Mouse (Mus musculus) forebrain, embryonic 16.5 days (tissue): ENCODE measurements around the gene Plcl2. TPM values are rescaled to one million over a fixed set of nuclear protein-coding genes. Genes with fewer than 3 reads are reported as not detected.

Experiments used
- ATAC-seq: fragments of 200-750 bp; cut with Nextera tagmentation; 2 replicates; pipeline ENCODE4 v1.8.0; 2017; ENCODE audit warnings: mild to moderate bottlenecking, moderate library complexity
- H3K27ac ChIP-seq: fragments of 300-500 bp; sonication (generic); 2 replicates; pipeline ENCODE4 v1.5.1; 2014; ENCODE audit warnings: low read length, control low read depth
- H3K27me3 ChIP-seq: fragments of 300-500 bp; sonication (generic); replicated peaks from 2 replicates; pipeline ENCODE4 v1.6.1; 2014; ENCODE audit warnings: low read length; ENCODE audit not compliant: control insufficient read depth, insufficient read depth
- H3K36me3 ChIP-seq: fragments of 300-500 bp; sonication (generic); 2 replicates; pipeline ENCODE4 v1.6.1; 2014; ENCODE audit not compliant: control insufficient read depth, insufficient read depth
- H3K4me1 ChIP-seq: fragments of 300-500 bp; sonication (generic); replicated peaks from 2 replicates; pipeline ENCODE4 v1.6.1; 2014; ENCODE audit warnings: low read length; ENCODE audit not compliant: control insufficient read depth, insufficient read depth
- H3K4me2 ChIP-seq: fragments of 300-500 bp; sonication (generic); 2 replicates; pipeline ENCODE4 v1.6.1; 2014; ENCODE audit warnings: mild to moderate bottlenecking, low read length, control low read depth
- H3K4me3 ChIP-seq: fragments of 300-500 bp; sonication (generic); replicated peaks from 2 replicates; pipeline ENCODE4 v1.5.1; 2014; ENCODE audit warnings: mild to moderate bottlenecking, low read length, control low read depth
- H3K9ac ChIP-seq: fragments of 300-500 bp; sonication (generic); replicated peaks from 2 replicates; pipeline ENCODE4 v1.6.1; 2014; ENCODE audit warnings: low read depth, low read length, control low read depth
- H3K9me3 ChIP-seq: fragments of 300-500 bp; sonication (generic); 2 replicates; pipeline ENCODE4 v1.6.1; 2016; ENCODE audit warnings: low read length; ENCODE audit not compliant: control insufficient read depth
- WGBS: fragments of 180-500 bp; shearing (Covaris S2); extraction: QIAGEN DNeasy Blood & Tissue Kit; methylation state at CpG from one replicate; pipeline ENCODE4 v1.1.7; 2014; 5-methylcytosine and 5-hydroxymethylcytosine counted together
- polyA plus RNA-seq: library from polyadenylated mRNA; unstranded; fragments of >200 nt; fragmentation: Nextera tagmentation; extraction: Ambion mirVana; gene quantifications from 2 replicates; pipeline ENCODE4 v1.2.1, GENCODE M21; 2015

Gene Plcl2
- polyA plus RNA-seq = 9.7 and 11.2 TPM in 2 replicates

GRCm38 (mm10) chr17:50509251-50510104 is at the start of gene Plcl2:
Gene Plcl2 (plus strand): TSS chr17:50509403.
- Histone ChIP-seq H3K27ac (peak within 1 kb of the TSS; percentile 95), H3K4me3 (peak within 1 kb of the TSS; percentile 86), H3K27me3 (no peaks in the 10 kb centered on the region), H3K9ac (peak within 1 kb of the TSS; percentile 97), H3K4me2 (peak within 1 kb of the TSS; percentile 80), H3K9me3 (no peaks in the 10 kb centered on the region), H3K36me3 (no peaks in the 10 kb centered on the region), H3K4me1 (peaks cover 27% of the 10 kb centered on the region)
- peak; percentile 63 for ATAC-seq
- under 1% methylated on average over 77 of the region's 95 CpGs for WGBS

- Histone ChIP-seq H3K27me3 (no peaks in the 10 kb centered on the region), H3K27ac (no peak overlapping the region), H3K9ac (no peak overlapping the region), H3K4me2 (no peak overlapping the region), H3K4me3 (no peak overlapping the region), H3K4me1 (no peaks in the 10 kb centered on the region), H3K9me3 (no peaks in the 10 kb centered on the region), H3K36me3 (no peaks in the 10 kb centered on the region)
- WGBS = 71% methylated on average over 8 of the region's 8 CpGs
- no peak for ATAC-seq
Observed at GRCm38 (mm10) chr17:50460301-50460700, 48.9 kb upstream of the Plcl2 start.

DNA sequence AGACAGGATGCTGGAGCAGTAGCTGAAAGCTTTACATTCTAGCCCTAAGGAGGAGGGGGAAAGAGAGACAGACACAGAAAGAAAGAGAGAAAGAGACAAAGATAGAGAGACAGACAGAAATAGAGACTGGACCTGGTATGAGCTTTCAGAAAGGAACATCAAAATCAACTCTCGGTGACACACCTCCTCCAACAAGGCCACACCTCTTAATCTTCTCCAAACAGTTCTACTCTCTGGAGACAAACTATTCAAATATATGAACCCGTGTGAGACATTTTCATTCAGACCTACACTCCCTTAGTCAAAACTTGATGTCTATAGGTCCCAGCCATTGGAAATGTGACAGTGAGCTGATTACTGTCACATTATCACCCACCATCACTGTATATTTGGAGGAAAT is 41.8 kb upstream of the Plcl2 start:
- H3K4me2 ChIP-seq = no peak overlapping the region
- no peak for ATAC-seq
- H3K27me3 ChIP-seq = no peaks in the 10 kb centered on the region
- H3K36me3 ChIP-seq = no peaks in the 10 kb centered on the region
- no peak overlapping the region for H3K9ac ChIP-seq
- no peak overlapping the region for H3K27ac ChIP-seq
- no peak overlapping the region for H3K4me3 ChIP-seq
- 92% methylated on average over 2 of the region's 2 CpGs for WGBS
- peaks cover 16% of the 10 kb centered on the region for H3K4me1 ChIP-seq
- no peaks in the 10 kb centered on the region for H3K9me3 ChIP-seq

DNA sequence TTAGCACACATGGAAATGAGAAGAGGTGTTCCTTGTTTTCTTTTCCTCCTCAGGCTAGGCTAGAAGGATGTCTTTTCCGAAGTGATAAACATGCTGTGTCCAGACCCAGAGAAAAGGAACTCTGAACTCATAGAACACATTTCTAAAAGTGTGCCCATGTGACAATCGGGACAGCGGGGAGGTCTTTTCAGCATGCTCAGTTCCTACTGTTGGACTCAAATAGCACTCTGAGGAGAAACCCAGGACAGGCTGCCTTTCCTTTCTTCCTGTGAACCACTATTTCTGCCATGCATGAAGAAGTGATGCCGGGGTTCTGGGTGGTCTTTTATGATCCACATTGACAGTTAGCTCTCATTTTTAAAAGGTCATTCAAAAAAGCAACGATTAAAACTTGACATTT is 40.1 kb upstream of the Plcl2 start:
- Histone ChIP-seq H3K4me3 (no peak overlapping the region), H3K4me1 (peaks cover 16% of the 10 kb centered on the region), H3K36me3 (no peaks in the 10 kb centered on the region), H3K4me2 (no peak overlapping the region), H3K9ac (no peak overlapping the region), H3K27ac (no peak overlapping the region), H3K9me3 (no peaks in the 10 kb centered on the region), H3K27me3 (no peaks in the 10 kb centered on the region)
- ATAC-seq = no peak
- WGBS = 59% methylated on average over 5 of the region's 5 CpGs

DNA sequence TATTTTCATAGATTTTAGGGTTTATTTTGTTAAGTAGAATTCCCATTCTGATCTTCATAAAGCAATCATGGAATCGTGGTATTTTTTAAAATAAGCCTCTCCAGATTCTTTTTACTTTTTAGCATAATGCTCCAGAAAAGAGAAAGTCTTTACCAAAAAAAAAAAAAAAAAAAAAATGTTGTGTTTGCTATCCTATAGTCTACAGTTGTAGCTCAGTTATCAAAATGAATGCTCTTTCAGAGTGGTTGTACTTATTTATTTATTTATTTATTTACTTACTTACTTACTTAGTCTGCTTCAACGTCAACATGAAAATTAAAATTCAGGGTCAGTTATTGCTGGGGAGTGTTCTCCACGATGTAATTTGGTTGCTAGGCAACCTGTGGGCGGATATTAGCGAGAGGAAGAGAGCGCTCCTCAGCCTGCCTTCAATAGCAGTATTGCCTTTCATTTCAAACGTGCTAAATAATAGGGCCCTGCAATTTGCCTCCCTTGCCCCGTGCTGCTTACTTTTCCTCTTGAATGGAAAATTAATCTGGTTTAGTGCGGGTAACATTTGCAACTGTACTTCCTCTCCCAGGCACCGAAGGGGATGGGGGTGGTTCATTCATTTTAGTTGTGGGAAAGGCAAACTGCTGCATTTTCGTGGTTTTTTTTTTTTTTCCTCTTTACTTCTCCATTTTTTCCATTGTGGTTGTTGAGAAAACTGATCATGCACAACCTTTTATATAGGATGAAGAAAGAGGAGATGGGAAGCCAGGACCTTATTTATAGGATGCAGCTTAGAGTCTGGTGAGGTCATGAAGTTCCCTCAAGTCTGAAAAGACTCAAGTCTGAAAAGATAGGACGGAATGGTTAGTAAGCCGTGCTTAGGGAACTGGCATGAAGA is 39.4 kb upstream of the Plcl2 start:
- whole genome bisulfite sequencing = 5% methylated on average over 13 of the region's 13 CpGs
- H3K36me3 ChIP-seq = no peaks in the 10 kb centered on the region

DNA sequence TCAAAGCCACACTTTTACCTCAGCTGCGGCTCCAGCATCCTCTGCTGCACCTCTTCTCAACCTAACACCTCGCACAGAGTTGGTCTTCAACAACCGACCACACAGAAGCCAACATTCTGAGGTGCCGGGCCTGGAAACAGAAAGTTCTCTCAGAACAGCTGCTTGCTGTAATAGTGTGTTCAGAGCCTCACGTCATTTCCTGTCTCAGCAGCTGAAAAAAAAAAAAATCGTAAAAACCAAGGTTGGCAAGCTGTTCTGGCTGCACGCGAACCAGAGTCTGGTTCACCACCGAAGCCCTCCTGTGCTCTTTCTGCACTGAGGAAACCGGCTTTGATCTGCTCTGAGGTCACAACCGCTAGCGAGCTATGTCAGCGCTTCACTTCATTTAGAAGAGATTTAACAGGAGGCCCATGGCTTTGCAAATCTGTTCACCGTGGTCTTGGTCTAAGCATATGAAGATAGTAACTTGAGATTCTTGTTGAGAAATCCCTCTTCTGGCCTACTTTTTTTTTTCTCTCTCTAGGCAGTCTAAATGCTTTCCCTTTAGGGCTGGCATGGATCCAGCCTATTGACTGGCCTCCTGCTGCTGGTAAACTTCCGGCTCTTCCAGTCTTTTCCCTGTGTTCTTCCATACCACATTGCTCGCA is 38.6 kb upstream of the Plcl2 start:
- H3K4me2 ChIP-seq = peak overlapping the region; percentile 55
- H3K36me3 ChIP-seq = no peaks in the 10 kb centered on the region
- peak overlapping the region; percentile 30 for H3K4me3 ChIP-seq
- 13% methylated on average over 16 of the region's 16 CpGs for WGBS
- H3K4me1 ChIP-seq = peaks cover 16% of the 10 kb centered on the region
- peak; percentile 27 for ATAC-seq
- peak overlapping the region; percentile 84 for H3K27ac ChIP-seq
- no peaks in the 10 kb centered on the region for H3K27me3 ChIP-seq
- H3K9me3 ChIP-seq = no peaks in the 10 kb centered on the region
- H3K9ac ChIP-seq = peak overlapping the region; percentile 42

More for the DNA sequence above, 39.4 kb upstream of the Plcl2 start:
- ATAC-seq = peak; percentile 94
- Histone ChIP-seq H3K9me3 (no peaks in the 10 kb centered on the region), H3K4me2 (peak overlapping the region; percentile 55), H3K4me3 (peak overlapping the region; percentile 34), H3K27ac (peak overlapping the region; percentile 84), H3K9ac (peak overlapping the region; percentile 42; the same call in 1 of the 2 replicates), H3K4me1 (peaks cover 16% of the 10 kb centered on the region), H3K27me3 (no peaks in the 10 kb centered on the region)

DNA sequence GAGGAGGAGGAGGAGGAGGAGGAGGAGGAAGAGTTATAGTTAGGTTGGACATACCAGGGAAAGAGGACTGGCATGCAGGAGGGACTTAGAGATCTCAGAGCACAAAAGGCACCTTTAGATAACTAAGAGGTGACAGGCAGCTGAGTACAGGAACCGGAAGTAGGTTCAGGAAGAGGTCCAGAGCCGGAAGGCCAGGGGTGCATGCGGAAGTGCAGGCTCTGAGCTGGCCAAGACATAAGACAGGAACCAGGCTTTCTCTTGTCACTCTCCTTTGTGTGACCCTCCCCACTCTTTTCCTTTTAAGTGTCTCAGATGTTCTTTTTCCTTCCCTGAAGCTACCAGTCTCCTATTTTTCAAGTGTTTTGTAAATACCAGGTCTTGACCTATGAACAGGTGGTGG is 38.0 kb upstream of the Plcl2 start:
- Histone ChIP-seq H3K27me3 (no peaks in the 10 kb centered on the region), H3K9me3 (no peaks in the 10 kb centered on the region), H3K4me1 (peaks cover 16% of the 10 kb centered on the region), H3K9ac (no peak overlapping the region), H3K27ac (no peak overlapping the region), H3K4me3 (no peak overlapping the region), H3K4me2 (no peak overlapping the region), H3K36me3 (no peaks in the 10 kb centered on the region)
- ATAC-seq = no peak
- WGBS = 83% methylated on average over 3 of the region's 3 CpGs

DNA sequence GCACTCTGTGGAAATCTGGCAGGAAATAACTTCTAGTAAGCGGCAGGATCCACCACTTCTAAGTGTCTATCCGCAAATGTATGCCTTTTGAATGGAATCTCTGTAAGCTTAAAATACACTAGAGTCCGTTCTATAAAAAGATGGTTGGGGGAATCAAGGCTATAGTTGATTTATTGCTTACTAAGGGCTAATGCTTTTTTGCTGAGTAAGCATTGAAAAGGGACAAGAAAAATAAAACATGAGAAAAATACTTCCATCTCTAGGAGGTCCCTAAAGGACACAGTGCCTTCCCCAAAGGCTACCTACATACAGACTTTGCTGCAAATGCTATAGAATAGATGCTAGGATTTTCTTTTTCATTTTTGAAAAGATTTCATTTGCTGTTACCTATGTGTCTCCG is 31.9 kb upstream of the Plcl2 start:
- H3K4me2 ChIP-seq = no peak overlapping the region
- H3K4me1 ChIP-seq = no peaks in the 10 kb centered on the region
- no peaks in the 10 kb centered on the region for H3K36me3 ChIP-seq
- no peaks in the 10 kb centered on the region for H3K27me3 ChIP-seq
- 80% methylated on average over 4 of the region's 4 CpGs for WGBS
- no peak for ATAC-seq
- H3K4me3 ChIP-seq = no peak overlapping the region
- H3K9me3 ChIP-seq = no peaks in the 10 kb centered on the region
- no peak overlapping the region for H3K9ac ChIP-seq
- no peak overlapping the region for H3K27ac ChIP-seq

- no peaks in the 10 kb centered on the region for H3K27me3 ChIP-seq
- H3K4me1 ChIP-seq = no peaks in the 10 kb centered on the region
Observed at GRCm38 (mm10) chr17:50480867-50481266, 28.3 kb upstream of the Plcl2 start.

More at GRCm38 (mm10) chr17:50480867-50481266, 28.3 kb upstream of the Plcl2 start:
- 85% methylated on average over 7 of the region's 7 CpGs for WGBS
- H3K4me3 ChIP-seq = no peak overlapping the region
- no peaks in the 10 kb centered on the region for H3K36me3 ChIP-seq
- no peak for ATAC-seq
- no peak overlapping the region for H3K4me2 ChIP-seq
- no peak overlapping the region for H3K27ac ChIP-seq
- no peaks in the 10 kb centered on the region for H3K9me3 ChIP-seq
- no peak overlapping the region for H3K9ac ChIP-seq
